Mouse (Mus musculus): ENCODE measurements at regions not wholly inside any gene's neighbourhood (a gene's known extent, or its start where the extent isn't known, plus 50 kb on each side); places are given as distances from the start of the nearest gene placed in this dataset.

DNA sequence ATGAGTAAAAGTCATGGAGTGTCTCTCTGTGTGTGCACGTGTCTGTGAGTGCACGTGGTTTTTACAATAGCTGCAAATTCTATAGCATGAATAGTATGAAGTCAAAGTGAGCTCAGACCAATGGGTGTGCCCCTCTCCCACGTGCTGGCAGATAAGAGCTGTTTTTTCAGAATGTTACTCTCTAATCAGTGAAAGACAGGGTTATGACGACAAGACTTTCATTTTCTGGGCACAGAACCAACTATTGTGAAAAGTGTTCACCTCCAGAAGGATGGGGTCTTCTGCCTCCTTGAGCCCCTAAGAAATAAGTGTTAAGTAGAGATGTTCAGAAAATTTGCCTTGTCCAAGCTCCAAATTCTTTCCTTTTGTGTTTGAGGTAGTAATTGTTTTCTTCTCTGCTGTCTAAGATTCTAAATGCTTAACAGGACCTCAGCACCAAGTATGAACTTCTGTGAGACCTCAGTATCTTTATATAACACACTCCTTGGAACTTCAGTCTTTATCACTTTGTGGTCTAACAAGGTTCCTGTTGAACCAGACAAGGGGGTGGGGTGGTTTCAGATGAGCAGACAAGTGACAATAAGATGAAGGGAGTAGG lies 182.8 kb upstream of the P2ry1 start:
- Histone ChIP-seq H3K36me3 (ENCODE audit: control insufficient read depth, insufficient read depth, low read length) (no peaks in the 10 kb centered on the region), H3K4me1 (ENCODE audit: control insufficient read depth, insufficient read depth, low read length) (no peaks in the 10 kb centered on the region), H3K4me2 (no peak overlapping the region), H3K27me3 (ENCODE audit: control insufficient read depth, insufficient read depth, low read length) (no peaks in the 10 kb centered on the region), H3K9ac (ENCODE audit: low read length) (no peak overlapping the region), H3K9me3 (ENCODE audit: control insufficient read depth, low read length) (no peaks in the 10 kb centered on the region), H3K4me3 (ENCODE audit: low read depth, low read length) (no peak overlapping the region), H3K27ac (ENCODE audit: low read depth, low read length) (no peak overlapping the region)
- ATAC-seq (ENCODE audit: low FRiP score), result no peak
- 77% methylated on average over 4 of the region's 4 CpGs for WGBS
- peak; percentile 2 for DNase-seq (ENCODE audit: low spot score, missing footprints)

DNA sequence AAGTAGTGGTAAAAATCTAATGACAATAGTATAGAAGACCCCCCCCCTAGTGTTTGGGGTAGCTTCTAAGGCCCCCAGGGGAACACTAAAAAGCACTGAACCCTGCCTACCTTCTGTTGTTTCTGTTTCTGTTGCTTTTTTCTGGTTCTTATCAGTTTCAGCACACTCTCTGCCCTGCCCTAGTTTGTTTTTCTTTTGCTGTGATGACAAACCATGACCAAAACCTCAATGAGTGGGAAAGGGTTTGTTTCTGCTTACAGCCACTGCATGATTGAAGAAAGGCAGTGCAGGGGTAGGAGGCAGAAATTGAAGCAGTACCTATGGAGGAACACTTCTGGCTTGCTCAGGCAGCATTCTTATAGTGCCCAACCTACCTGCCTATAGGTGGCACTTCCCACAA lies 181.1 kb upstream of the P2ry1 start:
- H3K9ac ChIP-seq (ENCODE audit: low read length), result no peak overlapping the region

DNA sequence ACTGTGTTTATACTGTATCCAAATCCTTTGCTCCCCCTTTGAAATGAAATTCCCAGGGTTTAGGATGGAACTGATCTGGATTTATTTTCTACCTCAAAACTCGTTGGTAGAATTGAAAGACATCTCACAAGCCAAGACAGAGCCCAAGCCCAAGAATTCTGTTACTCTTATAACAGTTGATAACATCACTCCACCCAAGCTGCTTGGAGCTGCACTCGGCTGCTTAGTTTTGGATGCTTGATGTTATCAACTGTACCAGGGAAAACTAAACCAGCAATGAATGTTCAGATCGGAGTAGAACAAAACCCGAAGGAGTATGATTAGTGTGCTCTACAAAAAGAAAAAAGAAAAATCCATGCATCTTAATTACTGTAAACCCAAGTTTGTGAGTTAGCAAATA lies 175.8 kb upstream of the P2ry1 start:
- peak; percentile 67 for DNase-seq (ENCODE audit: low spot score, missing footprints)
- no peak overlapping the region for H3K4me3 ChIP-seq (ENCODE audit: low read depth, low read length)
- H3K27ac ChIP-seq (ENCODE audit: low read depth, low read length), result no peak overlapping the region
- ATAC-seq (ENCODE audit: low FRiP score), result no peak
- 87% methylated on average over 4 of the region's 4 CpGs for WGBS
- no peaks in the 10 kb centered on the region for H3K4me1 ChIP-seq (ENCODE audit: control insufficient read depth, insufficient read depth, low read length)
- H3K9me3 ChIP-seq (ENCODE audit: control insufficient read depth, low read length), result no peaks in the 10 kb centered on the region
- no peaks in the 10 kb centered on the region for H3K36me3 ChIP-seq (ENCODE audit: control insufficient read depth, insufficient read depth, low read length)
- no peak overlapping the region for H3K9ac ChIP-seq (ENCODE audit: low read length)
- no peak overlapping the region for H3K4me2 ChIP-seq
- no peaks in the 10 kb centered on the region for H3K27me3 ChIP-seq (ENCODE audit: control insufficient read depth, insufficient read depth, low read length)

More for the DNA sequence above, 181.1 kb upstream of the P2ry1 start:
- DNase-seq (ENCODE audit: low spot score, missing footprints), result peak; percentile 17
- ATAC-seq (ENCODE audit: low FRiP score), result no peak
- Histone ChIP-seq H3K4me2 (no peak overlapping the region), H3K27ac (ENCODE audit: low read depth, low read length) (no peak overlapping the region; the same call in 1 of the 2 replicates), H3K36me3 (ENCODE audit: control insufficient read depth, insufficient read depth, low read length) (no peaks in the 10 kb centered on the region), H3K4me1 (ENCODE audit: control insufficient read depth, insufficient read depth, low read length) (no peaks in the 10 kb centered on the region), H3K9me3 (ENCODE audit: control insufficient read depth, low read length) (no peaks in the 10 kb centered on the region), H3K4me3 (ENCODE audit: low read depth, low read length) (no peak overlapping the region), H3K27me3 (ENCODE audit: control insufficient read depth, insufficient read depth, low read length) (no peaks in the 10 kb centered on the region)

DNA sequence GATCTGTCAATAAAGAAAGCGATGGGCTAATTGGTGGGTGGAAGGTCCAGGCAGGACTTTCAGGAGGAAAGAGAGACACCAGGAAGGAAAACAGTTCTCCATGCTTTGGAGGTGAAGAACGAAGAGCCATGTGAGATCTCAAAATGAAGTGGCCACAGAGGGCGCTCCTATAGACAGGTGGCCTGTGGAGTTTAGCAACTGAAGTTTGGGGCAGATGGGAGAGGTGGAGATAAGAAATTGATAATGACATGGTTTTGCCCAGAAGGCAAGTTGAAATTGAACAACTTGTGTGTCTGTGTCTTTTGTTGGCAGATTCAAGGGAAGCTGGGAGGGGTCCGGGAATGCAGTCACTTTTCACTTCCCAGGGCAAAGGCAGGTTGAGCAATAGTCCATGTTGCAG lies 170.2 kb upstream of the P2ry1 start:
- no peak overlapping the region for H3K4me3 ChIP-seq (ENCODE audit: low read depth, low read length)
- no peak for DNase-seq (ENCODE audit: low spot score, missing footprints)
- 90% methylated on average over 4 of the region's 4 CpGs for WGBS
- ATAC-seq (ENCODE audit: low FRiP score), result no peak
- no peak overlapping the region for H3K27ac ChIP-seq (ENCODE audit: low read depth, low read length)
- H3K4me2 ChIP-seq, result no peak overlapping the region
- H3K9ac ChIP-seq (ENCODE audit: low read length), result no peak overlapping the region
- no peaks in the 10 kb centered on the region for H3K4me1 ChIP-seq (ENCODE audit: control insufficient read depth, insufficient read depth, low read length)
- H3K9me3 ChIP-seq (ENCODE audit: control insufficient read depth, low read length), result no peaks in the 10 kb centered on the region
- no peaks in the 10 kb centered on the region for H3K36me3 ChIP-seq (ENCODE audit: control insufficient read depth, insufficient read depth, low read length)
- H3K27me3 ChIP-seq (ENCODE audit: control insufficient read depth, insufficient read depth, low read length), result no peaks in the 10 kb centered on the region

DNA sequence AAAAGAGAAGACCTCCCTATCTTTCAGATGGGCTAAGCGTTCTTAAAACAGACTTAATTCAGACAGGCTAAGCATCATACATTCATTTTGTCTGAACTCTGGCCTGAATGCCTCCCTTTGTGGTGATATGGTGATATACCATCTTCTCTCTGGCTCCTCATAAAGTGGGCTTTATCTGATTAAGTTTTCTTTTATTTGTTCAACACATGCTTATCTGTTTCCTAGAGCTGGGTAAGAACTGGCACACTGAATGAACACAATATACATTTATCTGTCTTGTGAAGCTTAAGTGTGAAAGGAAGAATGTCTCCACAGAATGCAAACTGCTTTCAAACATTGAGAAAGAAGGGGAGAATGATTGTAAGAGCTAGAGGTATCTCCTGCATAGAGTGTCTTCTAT lies 160.7 kb upstream of the P2ry1 start:
- WGBS, result 91% methylated on average over 1 of the region's 1 CpGs
- H3K4me1 ChIP-seq (ENCODE audit: control insufficient read depth, insufficient read depth, low read length), result no peaks in the 10 kb centered on the region
- no peak overlapping the region for H3K4me2 ChIP-seq
- H3K27ac ChIP-seq (ENCODE audit: low read depth, low read length), result no peak overlapping the region
- no peak overlapping the region for H3K4me3 ChIP-seq (ENCODE audit: low read depth, low read length)
- DNase-seq (ENCODE audit: low spot score, missing footprints) (no peak), ATAC-seq (ENCODE audit: low FRiP score) (no peak)
- H3K9ac ChIP-seq (ENCODE audit: low read length), result no peak overlapping the region
- H3K9me3 ChIP-seq (ENCODE audit: control insufficient read depth, low read length), result no peaks in the 10 kb centered on the region
- no peaks in the 10 kb centered on the region for H3K36me3 ChIP-seq (ENCODE audit: control insufficient read depth, insufficient read depth, low read length)
- no peaks in the 10 kb centered on the region for H3K27me3 ChIP-seq (ENCODE audit: control insufficient read depth, insufficient read depth, low read length)

DNA sequence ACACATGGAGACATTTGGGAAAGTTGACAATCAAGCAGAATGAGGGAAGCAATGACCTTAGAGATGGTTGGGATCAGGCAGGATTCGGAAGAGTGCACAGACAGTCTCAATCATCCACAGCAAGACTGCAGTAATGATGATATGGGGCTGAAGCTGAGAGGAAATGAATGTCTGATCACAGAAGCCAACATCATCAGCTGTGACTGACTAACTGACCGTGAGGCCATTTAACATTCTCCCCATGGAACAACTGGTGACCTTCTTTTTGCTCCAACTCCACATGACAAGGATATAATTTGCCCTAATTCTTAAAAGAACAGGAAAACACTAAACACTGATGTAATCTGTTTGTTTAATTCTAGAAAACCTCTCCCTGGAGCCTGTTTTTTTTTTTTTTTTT lies 157.3 kb upstream of the P2ry1 start:
- Histone ChIP-seq H3K9me3 (ENCODE audit: control insufficient read depth, low read length) (no peaks in the 10 kb centered on the region), H3K4me3 (ENCODE audit: low read depth, low read length) (no peak overlapping the region), H3K4me2 (no peak overlapping the region), H3K27ac (ENCODE audit: low read depth, low read length) (no peak overlapping the region), H3K4me1 (ENCODE audit: control insufficient read depth, insufficient read depth, low read length) (no peaks in the 10 kb centered on the region), H3K27me3 (ENCODE audit: control insufficient read depth, insufficient read depth, low read length) (no peaks in the 10 kb centered on the region), H3K36me3 (ENCODE audit: control insufficient read depth, insufficient read depth, low read length) (no peaks in the 10 kb centered on the region), H3K9ac (ENCODE audit: low read length) (no peak overlapping the region)
- no peak for DNase-seq (ENCODE audit: low spot score, missing footprints)
- WGBS, result 86% methylated on average over 2 of the region's 2 CpGs
- no peak for ATAC-seq (ENCODE audit: low FRiP score)

DNA sequence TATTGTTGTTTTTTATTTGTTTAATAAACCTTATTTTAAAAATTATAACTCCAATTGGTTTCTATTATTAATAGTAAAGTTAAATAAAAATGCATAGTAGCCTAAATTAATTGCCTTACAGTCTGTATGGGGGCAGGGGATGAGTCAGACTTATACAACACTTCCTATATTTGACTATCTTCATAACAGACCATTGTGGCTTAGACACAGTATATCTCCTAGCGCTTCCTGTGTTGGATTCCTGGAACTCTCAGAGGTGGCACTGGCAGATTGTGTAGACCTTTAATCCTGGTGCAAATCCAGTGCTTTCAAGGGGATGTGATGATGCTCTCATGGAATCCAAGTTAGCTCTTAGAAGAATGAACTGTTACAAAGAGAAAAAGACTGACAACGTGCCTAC lies 154.2 kb upstream of the P2ry1 start:
- H3K4me3 ChIP-seq (ENCODE audit: low read depth, low read length), result no peak overlapping the region
- H3K4me2 ChIP-seq, result no peak overlapping the region
- WGBS, result 85% methylated on average over 2 of the region's 2 CpGs
- no peaks in the 10 kb centered on the region for H3K4me1 ChIP-seq (ENCODE audit: control insufficient read depth, insufficient read depth, low read length)
- H3K27ac ChIP-seq (ENCODE audit: low read depth, low read length), result no peak overlapping the region
- ATAC-seq (ENCODE audit: low FRiP score) (no peak), DNase-seq (ENCODE audit: low spot score, missing footprints) (no peak)
- H3K36me3 ChIP-seq (ENCODE audit: control insufficient read depth, insufficient read depth, low read length), result no peaks in the 10 kb centered on the region
- H3K9ac ChIP-seq (ENCODE audit: low read length), result no peak overlapping the region
- H3K27me3 ChIP-seq (ENCODE audit: control insufficient read depth, insufficient read depth, low read length), result no peaks in the 10 kb centered on the region
- H3K9me3 ChIP-seq (ENCODE audit: control insufficient read depth, low read length), result no peaks in the 10 kb centered on the region

DNA sequence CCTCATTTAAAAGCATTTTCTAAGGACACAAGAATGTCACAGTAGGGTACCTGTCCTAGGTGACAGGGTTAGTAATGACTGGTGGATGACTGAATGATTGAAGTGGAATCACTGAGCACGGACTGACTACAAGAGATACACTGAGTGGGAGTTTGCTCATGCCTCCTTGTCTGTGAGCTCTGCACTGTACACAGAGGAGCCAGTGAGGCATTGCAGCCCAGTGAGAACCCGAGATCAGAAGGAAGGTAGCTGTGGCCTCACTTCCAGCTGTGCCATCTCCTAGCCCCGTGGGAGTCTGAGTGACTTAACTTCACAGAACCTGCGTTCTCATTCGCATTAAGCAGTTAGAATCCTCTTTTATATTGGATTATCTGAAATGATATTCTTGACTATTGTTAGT lies 148.8 kb upstream of the P2ry1 start:
- Histone ChIP-seq H3K4me2 (no peak overlapping the region), H3K27ac (ENCODE audit: low read depth, low read length) (no peak overlapping the region), H3K36me3 (ENCODE audit: control insufficient read depth, insufficient read depth, low read length) (no peaks in the 10 kb centered on the region), H3K4me1 (ENCODE audit: control insufficient read depth, insufficient read depth, low read length) (no peaks in the 10 kb centered on the region), H3K9me3 (ENCODE audit: control insufficient read depth, low read length) (no peaks in the 10 kb centered on the region), H3K4me3 (ENCODE audit: low read depth, low read length) (no peak overlapping the region), H3K27me3 (ENCODE audit: control insufficient read depth, insufficient read depth, low read length) (no peaks in the 10 kb centered on the region), H3K9ac (ENCODE audit: low read length) (no peak overlapping the region)
- no peak for DNase-seq (ENCODE audit: low spot score, missing footprints)
- ATAC-seq (ENCODE audit: low FRiP score), result no peak
- 51% methylated on average over 5 of the region's 5 CpGs for WGBS

DNA sequence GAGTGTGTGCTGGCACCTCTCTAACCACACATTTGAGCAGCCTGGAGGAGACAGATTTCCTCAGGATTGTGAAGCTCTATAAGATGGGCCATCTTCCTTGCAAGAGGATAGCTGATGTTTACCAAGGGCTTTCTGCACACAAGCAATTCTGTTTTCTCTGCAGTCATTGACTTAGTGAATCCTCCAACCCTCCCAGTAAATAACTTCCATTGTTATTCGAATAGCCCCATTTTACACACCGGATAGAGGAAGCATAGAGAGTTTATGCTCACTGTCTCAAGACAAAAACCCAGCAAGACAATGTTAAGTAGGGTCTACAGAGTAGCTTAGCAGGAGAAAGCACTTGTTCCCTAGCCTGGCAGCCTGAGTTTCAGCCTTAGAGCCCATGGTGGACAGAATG lies 146.9 kb upstream of the P2ry1 start:
- ATAC-seq (ENCODE audit: low FRiP score), result no peak
- no peaks in the 10 kb centered on the region for H3K4me1 ChIP-seq (ENCODE audit: control insufficient read depth, insufficient read depth, low read length)
- WGBS, result 53% methylated on average over 2 of the region's 2 CpGs
- no peak overlapping the region for H3K27ac ChIP-seq (ENCODE audit: low read depth, low read length)
- no peaks in the 10 kb centered on the region for H3K9me3 ChIP-seq (ENCODE audit: control insufficient read depth, low read length)
- no peak for DNase-seq (ENCODE audit: low spot score, missing footprints)
- H3K4me3 ChIP-seq (ENCODE audit: low read depth, low read length), result no peak overlapping the region
- H3K36me3 ChIP-seq (ENCODE audit: control insufficient read depth, insufficient read depth, low read length), result no peaks in the 10 kb centered on the region
- no peaks in the 10 kb centered on the region for H3K27me3 ChIP-seq (ENCODE audit: control insufficient read depth, insufficient read depth, low read length)
- no peak overlapping the region for H3K9ac ChIP-seq (ENCODE audit: low read length)
- H3K4me2 ChIP-seq, result no peak overlapping the region

Measured in midbrain, embryonic 11.5 days (tissue).